Mouse (Mus musculus) heart, adult 2 months (tissue): ENCODE data around the gene Plau.

Experiments used
- CTCF ChIP-seq: fragments of 200-600 bp; IDR thresholded peaks from 2 replicates; pipeline ENCODE4 v1.8.1; 2022; ENCODE audit warnings: antibody characterized with exemption, mild to moderate bottlenecking, moderate library complexity
- EP300 ChIP-seq: fragments of 200-500 bp; IDR thresholded peaks from 2 replicates; pipeline ENCODE4 v1.6.1; 2011; ENCODE audit warnings: low read depth, low read length, control low read depth; ENCODE audit not compliant: insufficient read depth

GRCm38 (mm10) chr14:20891941-20892402 is 55.5 kb downstream of the Plau start:
- TF ChIP-seq CTCF (no peak), EP300 (no peak)
